Mouse (Mus musculus): ENCODE data around the gene Boc.
"Not testable (repeated sequence)": the region's sequence is repeated elsewhere in the genome, so short reads cannot be mapped to it uniquely, and the experiment has no call there.

Boc gene

DNA sequence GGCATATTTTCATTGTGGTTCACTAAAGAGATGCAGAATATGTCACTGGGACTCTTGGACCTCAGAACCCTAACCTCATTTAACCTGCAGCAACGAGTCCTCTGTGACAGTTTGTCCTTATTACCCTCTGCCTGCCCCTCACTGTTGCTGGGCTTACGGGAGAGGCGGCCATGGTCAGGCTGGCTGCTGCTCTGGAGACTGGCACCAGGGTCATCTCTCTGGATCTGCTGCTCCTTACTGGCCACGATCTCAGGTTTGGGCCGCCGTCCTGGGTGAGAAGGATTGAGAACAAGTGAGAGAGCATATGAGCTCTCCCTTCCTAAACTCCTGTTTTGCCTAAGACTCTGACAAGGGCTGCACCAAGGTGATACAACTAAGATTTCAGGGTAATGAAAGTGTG lies 66.5 kb downstream of the Boc start:
- no peak for ATAC-seq (ENCODE audit: low TSS enrichment)

- no peak for ATAC-seq (ENCODE audit: low TSS enrichment)
Measured at GRCm38 (mm10) chr16:44491051-44491450, 67.6 kb downstream of the Boc start.

GRCm38 (mm10) chr16:44487194-44487593 lies 71.5 kb downstream of the Boc start:
- no peak for ATAC-seq (ENCODE audit: low TSS enrichment)

DNA sequence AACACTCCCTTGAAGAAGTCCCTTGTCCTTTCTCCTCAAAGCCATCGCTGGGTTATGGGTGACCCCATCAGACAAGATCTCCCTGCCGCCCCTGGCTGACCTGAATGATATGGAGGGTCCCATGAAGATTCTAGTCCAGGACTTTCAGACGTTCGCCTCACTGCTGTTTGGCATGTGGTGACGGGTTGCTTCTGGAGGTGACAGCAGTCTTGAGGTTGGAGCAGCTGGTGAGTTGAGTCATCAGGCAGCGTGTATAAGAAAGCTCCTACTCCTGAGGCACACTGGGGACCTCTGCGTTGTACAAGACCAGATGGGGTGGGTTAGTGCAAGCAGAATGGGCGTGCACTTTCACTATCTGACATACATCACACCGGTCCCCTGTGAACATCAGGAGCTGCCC lies 72.1 kb downstream of the Boc start:
- ATAC-seq (ENCODE audit: low TSS enrichment): peak; percentile 61

GRCm38 (mm10) chr16:44485691-44486090 lies 73.0 kb downstream of the Boc start:
- no peak for ATAC-seq (ENCODE audit: low TSS enrichment)

GRCm38 (mm10) chr16:44484831-44485230 lies 73.9 kb downstream of the Boc start:
- ATAC-seq (ENCODE audit: low TSS enrichment): no peak

GRCm38 (mm10) chr16:44484079-44484478 lies 74.6 kb downstream of the Boc start:
- peak; percentile 46 for ATAC-seq (ENCODE audit: low TSS enrichment)

DNA sequence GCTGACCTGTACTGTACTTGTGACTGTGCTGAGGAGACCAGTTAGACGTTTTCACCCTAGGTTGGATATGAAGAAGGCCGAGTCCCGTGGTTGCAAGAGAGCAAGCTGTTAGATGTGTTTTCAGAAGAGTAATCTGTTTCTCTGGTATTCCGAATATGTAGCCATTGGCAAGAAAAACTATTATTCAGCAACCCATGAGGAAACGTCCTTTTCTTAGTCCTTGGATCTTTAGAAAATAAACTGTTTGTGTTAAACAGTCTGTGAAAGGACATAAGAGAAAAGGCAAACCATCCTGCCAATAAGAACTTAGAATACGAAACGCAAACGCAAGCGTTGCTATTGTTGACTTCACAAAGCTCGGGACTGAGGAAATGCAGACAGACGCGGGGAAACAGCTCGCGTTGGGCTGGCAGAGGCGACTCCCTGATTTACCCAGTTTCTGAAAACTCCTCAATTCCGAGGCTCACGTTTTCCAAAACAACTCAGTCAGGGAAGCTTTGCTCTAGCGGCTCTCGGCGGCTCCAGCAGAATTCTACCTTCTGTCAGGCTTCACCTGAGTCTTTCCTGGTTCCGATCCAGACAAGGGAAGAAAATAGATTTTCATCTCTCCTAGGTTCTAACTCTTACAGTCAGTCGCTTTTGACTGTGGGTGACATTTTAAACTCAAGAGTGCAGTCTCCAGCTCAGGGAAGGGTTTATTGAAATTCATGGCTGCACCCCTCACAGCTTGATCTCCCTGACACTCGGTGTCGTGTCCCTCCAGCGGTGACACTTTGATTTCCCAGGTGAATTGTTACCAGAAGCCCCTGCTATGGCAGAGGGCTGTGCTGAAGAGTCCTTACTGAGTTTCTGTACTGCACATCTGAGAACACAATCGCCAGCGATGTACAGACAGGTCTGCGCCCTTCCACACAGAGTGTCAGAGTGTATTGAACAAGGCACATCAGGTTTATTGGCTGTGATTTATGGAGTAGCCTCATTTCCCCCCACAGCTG lies 76.8 kb downstream of the Boc start:
- ATAC-seq (ENCODE audit: low TSS enrichment): no peak

GRCm38 (mm10) chr16:44480616-44481015 lies 78.1 kb downstream of the Boc start:
- ATAC-seq (ENCODE audit: low TSS enrichment): no peak

- no peak for ATAC-seq (ENCODE audit: low TSS enrichment)
Measured at GRCm38 (mm10) chr16:44479852-44480251, 78.8 kb downstream of the Boc start.

- no peak for ATAC-seq (ENCODE audit: low TSS enrichment)
Measured at GRCm38 (mm10) chr16:44478767-44479166, 79.9 kb downstream of the Boc start.

DNA sequence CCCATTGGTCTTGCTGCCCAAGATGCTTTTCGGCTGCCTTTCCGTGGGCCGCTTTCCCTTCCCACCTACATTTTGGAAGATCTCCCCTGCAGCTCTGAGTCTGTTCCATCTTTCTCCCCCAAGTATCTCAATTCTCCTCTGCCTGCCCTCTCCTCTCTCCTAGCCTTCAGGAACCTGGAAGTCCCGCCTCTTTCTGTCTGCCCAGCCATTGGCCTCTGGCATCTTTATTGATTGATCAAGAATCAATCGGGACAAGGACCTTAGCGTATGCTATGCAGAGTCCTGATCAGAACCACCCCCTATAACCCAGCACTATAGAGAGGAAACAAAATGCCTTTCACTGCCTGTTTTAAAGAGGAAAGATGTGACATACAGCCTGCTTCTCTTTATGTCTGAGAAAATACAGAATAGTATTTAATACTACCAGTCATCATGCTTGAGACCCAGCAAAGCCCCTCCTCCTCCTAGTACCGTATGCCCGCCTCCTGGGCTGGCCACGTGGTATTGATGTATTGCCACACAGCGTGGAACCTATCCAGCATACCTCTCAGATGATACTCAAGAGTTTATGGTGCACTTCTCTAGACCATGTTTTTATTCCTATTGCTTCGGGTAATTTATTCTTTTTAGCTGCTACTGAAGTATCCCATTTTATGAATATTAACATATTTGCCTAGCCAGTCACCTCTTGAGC lies 82.9 kb downstream of the Boc start:
- ATAC-seq (ENCODE audit: low TSS enrichment): no peak

- no peak for ATAC-seq (ENCODE audit: low TSS enrichment)
Measured at GRCm38 (mm10) chr16:44475281-44475680, 83.4 kb downstream of the Boc start.

- no peak for ATAC-seq (ENCODE audit: low TSS enrichment)
Measured at GRCm38 (mm10) chr16:44460922-44461321, 97.8 kb downstream of the Boc start.

DNA sequence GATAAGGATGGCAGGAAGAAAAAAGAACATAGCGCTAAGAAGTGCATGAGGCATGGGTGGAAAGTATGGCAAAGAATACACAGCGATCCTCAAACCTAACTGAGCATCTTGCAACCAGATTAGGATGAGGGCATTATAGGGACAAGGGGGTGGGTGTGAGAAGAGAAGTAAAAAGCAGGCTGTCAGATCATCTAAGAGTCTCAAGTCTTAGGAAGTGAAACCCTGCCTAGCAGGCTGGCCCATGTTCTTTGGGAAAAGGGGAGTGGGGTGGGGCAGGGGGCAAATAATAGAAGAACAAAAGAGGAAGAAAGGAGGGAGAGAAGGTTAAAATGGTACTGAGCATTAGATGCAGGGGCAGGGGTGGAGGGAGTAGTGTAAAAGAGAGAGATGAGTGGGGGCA lies 99.9 kb downstream of the Boc start:
- ATAC-seq (ENCODE audit: low TSS enrichment): no peak

DNA sequence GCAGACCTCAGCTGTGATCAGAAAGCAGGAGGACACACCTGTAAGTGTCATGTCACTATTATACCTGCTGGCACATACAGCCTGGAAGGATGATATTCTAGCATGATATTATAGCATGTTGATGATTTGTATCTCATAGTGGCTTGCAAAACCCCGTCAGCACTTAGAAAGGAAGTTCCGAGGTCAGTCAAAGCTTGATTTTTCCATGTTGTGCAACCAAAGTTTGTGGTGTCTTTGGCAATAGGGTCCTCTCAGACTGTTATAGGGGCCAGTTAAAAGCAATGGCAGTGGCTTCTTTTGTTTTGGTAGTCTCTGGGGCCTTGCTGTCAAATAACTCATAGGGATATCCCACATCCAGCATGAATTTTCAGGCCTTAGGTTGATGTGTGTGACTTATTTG lies 100.8 kb downstream of the Boc start:
- ATAC-seq (ENCODE audit: low TSS enrichment): no peak

DNA sequence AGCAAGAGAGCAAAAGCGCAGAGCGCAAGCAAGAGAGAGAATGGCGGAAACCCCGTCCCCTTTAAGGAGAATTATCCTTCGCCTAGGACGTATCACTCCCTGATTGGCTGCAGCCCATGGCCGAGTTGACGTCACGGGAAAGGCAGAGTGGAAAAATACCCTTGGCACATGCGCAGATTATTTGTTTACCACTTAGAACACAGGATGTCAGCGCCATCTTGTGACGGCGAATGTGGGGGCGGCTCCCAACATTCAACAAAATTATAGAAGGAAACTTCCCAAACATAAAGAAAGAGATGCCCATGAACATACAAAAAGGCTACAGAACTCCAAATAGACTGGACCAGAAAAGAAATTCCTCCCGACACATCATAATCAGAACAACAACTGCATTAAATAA lies 116.8 kb downstream of the Boc start:
- not testable (repeated sequence) for ATAC-seq (ENCODE audit: low TSS enrichment)

DNA sequence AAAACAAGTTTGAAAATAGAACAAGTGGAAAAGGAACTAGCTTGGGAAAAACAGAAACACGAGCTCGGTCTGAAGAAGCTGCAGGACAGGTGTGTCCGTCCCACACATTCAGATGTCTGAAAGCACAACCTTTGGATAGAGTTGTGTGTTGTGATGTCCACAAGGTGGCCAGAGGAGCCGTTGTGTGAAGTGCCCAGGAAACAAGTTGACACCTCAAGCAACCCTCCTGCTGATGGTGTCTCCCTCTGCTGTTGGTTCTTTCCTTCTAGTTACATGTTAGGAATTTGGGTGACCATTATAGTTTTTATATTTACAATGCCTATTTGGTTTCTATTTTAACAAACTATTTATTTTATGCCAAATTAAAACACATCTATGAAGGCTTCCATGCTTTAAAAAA lies 123.2 kb downstream of the Boc start:
- ATAC-seq (ENCODE audit: low TSS enrichment): no peak

Data from frontal cortex, adult (tissue).